Mouse (Mus musculus) testis, postnatal 14 days (tissue): ENCODE measurements at regions not wholly inside any gene's neighbourhood (a gene's known extent, or its start where the extent isn't known, plus 50 kb on each side); places are given as distances from the start of the nearest gene placed in this dataset.

Source experiments
- DNase-seq: peaks from one replicate; pipeline ENCODE4 v3.0.0; 2021; ENCODE audit warnings: low spot score

- DNase-seq, result no peak
Observed at GRCm38 (mm10) chr6:126588761-126589160, 53.5 kb upstream of the Kcna5 start.

- no peak for DNase-seq
Observed at GRCm38 (mm10) chr6:126587476-126587875, 52.3 kb upstream of the Kcna5 start.

- peak; percentile 69 for DNase-seq
Observed at GRCm38 (mm10) chr6:126585813-126586212, 50.6 kb upstream of the Kcna5 start.
